9 mouse cellular contexts compared by ENCODE assay signal in genomic region chr19:55880664-55881359, GRCm38 (mm10).
A peak's percentile ranks its signal among the peaks of the same experiment; 100 is the strongest.
DNase-seq lines count a peak whose midpoint lies in the region; ATAC-seq and TF ChIP-seq lines count a peak whose summit lies in the region.
"Had no signal": no experiment of that assay in that cellular context is flagged by ENCODE, and none has a peak within 500 bp of the region (broad histone marks: within the 10 kb centered on the region; RNA-seq: fewer than 3 reads in every experiment).

No protein-coding gene starts in this region.

- H3K27me3 ChIP-seq in limb, embryonic 14.5 days (ENCODE audit: control insufficient read depth, insufficient read depth, low read length), result no peaks in the 10 kb centered on the region

- 30% methylated on average over 13 of the region's 13 CpGs for WGBS in limb, embryonic 14.5 days

- no peak overlapping the region for H3K4me2 ChIP-seq in limb, embryonic 14.5 days (replicated peaks; ENCODE audit: low read depth, low read length, severe bottlenecking)

- intact Hi-C loops in left cerebral cortex, postnatal 14 days (cut with DNase I), result no loop called here
- intact Hi-C loops in gastrocnemius, postnatal 14 days (cut with DNase I; ENCODE audit: low total_unique reads), result loop anchor here (5.0 kb wide), 1 partner anchor 329 kb away; no protein-coding TSS in a partner anchor

- no peaks in the 10 kb centered on the region for H3K9me3 ChIP-seq in limb, embryonic 14.5 days (ENCODE audit: control insufficient read depth, low read length)

- H3K36me3 ChIP-seq in limb, embryonic 14.5 days (ENCODE audit: control insufficient read depth, insufficient read depth, low read length), result 0 out of 2 replicates have a peak, but pooled peaks cover 5% of the 10 kb centered on the region

- H3K4me1 ChIP-seq in limb, embryonic 14.5 days (ENCODE audit: control insufficient read depth, insufficient read depth, low read length), result peaks cover 30% of the 10 kb centered on the region

- DNase-seq in left cerebral cortex, postnatal 14 days (ENCODE audit: low spot score in 2 of 2), result peak; percentile 20 to 47
- DNase-seq in left cerebral cortex, adult 11 months (ENCODE audit: low spot score), result no peak
- DNase-seq in gastrocnemius, postnatal 14 days, result peak; percentile 40
- peak; percentile 65 for DNase-seq in limb, embryonic 14.5 days (ENCODE audit: low spot score)
- DNase-seq in right cerebral cortex, postnatal 4 days, result peak; percentile 51
- no peak for DNase-seq in thymus, postnatal 36 days
- no peak for DNase-seq in spleen, adult 18-20 months
- DNase-seq in embryo, embryonic 10 days (ENCODE audit: low spot score), result no peak

- ATAC-seq in limb, embryonic 14.5 days (ENCODE audit: low FRiP score, low read depth), result no peak

- H3K27ac ChIP-seq in limb, embryonic 14.5 days (replicated peaks; ENCODE audit: low read depth, low read length), result no peak overlapping the region

- H3K9ac ChIP-seq in limb, embryonic 14.5 days (ENCODE audit: low read depth, low read length, severe bottlenecking), result no peak overlapping the region

- no peak for TF ChIP-seq POLR2A in limb, embryonic 14.5 days (IDR thresholded peaks at IDR 0.05; ENCODE audit: borderline replicate concordance, extremely low read depth, insufficient read depth, insufficient read length)

- no peak overlapping the region for H3K4me3 ChIP-seq in limb, embryonic 14.5 days (replicated peaks; ENCODE audit: low read length)
- H3K4me3 ChIP-seq: erythroblast, embryonic 14.5 days had no signal

Comparison
In these comparisons a context has a peak if more than half of its experiments do, and no peak if none do; other contexts are left out.
1. DNase-seq: peak in left cerebral cortex, postnatal 14 days (2 of 2), gastrocnemius, postnatal 14 days (single experiment), limb, embryonic 14.5 days (single experiment) and right cerebral cortex, postnatal 4 days (single experiment); none in left cerebral cortex, adult 11 months (single experiment), thymus, postnatal 36 days (0 of 2), spleen, adult 18-20 months (0 of 2) and embryo, embryonic 10 days (single experiment).